Mouse (Mus musculus) heart, embryonic 16.5 days (tissue): Measurements from ENCODE around the gene Cep112. TPM values are rescaled to one million over a fixed set of nuclear protein-coding genes. Genes with fewer than 3 reads are reported as not detected.

Experiments
- ATAC-seq: fragments of 200-750 bp; cut with Nextera tagmentation; replicated peaks from 2 replicates; pipeline ENCODE4 v1.8.0; 2017; ENCODE audit warnings: moderate number of reproducible peaks; ENCODE audit not compliant: insufficient read depth, low FRiP score; ENCODE audit errors: extremely low read depth
- H3K27ac ChIP-seq: fragments of 300-500 bp; sonication (generic); 2 replicates; pipeline ENCODE4 v1.5.1; 2014; ENCODE audit warnings: mild to moderate bottlenecking, low read length, control low read depth, moderate library complexity
- H3K27me3 ChIP-seq: fragments of 300-500 bp; sonication (generic); 2 replicates; pipeline ENCODE4 v1.6.1; 2014; ENCODE audit warnings: low read length, mixed read lengths; ENCODE audit not compliant: control insufficient read depth, insufficient read depth
- H3K36me3 ChIP-seq: fragments of 300-500 bp; sonication (generic); 2 replicates; pipeline ENCODE4 v1.6.1; 2014; ENCODE audit not compliant: control insufficient read depth, insufficient read depth
- H3K4me1 ChIP-seq: fragments of 300-500 bp; sonication (generic); 2 replicates; pipeline ENCODE4 v1.6.1; 2014; ENCODE audit warnings: low read length, mixed read lengths; ENCODE audit not compliant: control insufficient read depth, insufficient read depth
- H3K4me2 ChIP-seq: fragments of 300-500 bp; sonication (generic); 2 replicates; pipeline ENCODE4 v1.6.1; 2014; ENCODE audit warnings: low read depth, mild to moderate bottlenecking, control low read depth, low read length
- H3K4me3 ChIP-seq: fragments of 300-500 bp; sonication (generic); 2 replicates; pipeline ENCODE4 v1.5.1; 2014; ENCODE audit warnings: mild to moderate bottlenecking, control low read depth, low read length
- H3K9ac ChIP-seq: fragments of 300-500 bp; sonication (generic); 2 replicates; pipeline ENCODE4 v1.6.1; 2014; ENCODE audit warnings: low read length, control low read depth
- H3K9me3 ChIP-seq: fragments of 300-500 bp; sonication (generic); replicated peaks from 2 replicates; pipeline ENCODE4 v1.6.1; 2016; ENCODE audit warnings: low read length; ENCODE audit not compliant: control insufficient read depth
- WGBS: fragments of 180-500 bp; shearing (Covaris S2); extraction: QIAGEN DNeasy Blood & Tissue Kit; methylation state at CpG from one replicate; pipeline ENCODE4 v1.1.7; 2014; 5-methylcytosine and 5-hydroxymethylcytosine counted together
- polyA plus RNA-seq: library from polyadenylated mRNA; unstranded; fragments of >200 nt; fragmentation: Nextera tagmentation; extraction: Ambion mirVana; gene quantifications from 2 replicates; pipeline ENCODE4 v1.2.1, GENCODE M21; 2015

The Cep112 gene
- polyA plus RNA-seq, 1 experiment from 2014 or later = 6.3 TPM

- H3K4me3 ChIP-seq = no peak overlapping the region
- H3K4me2 ChIP-seq = no peak overlapping the region
- no peaks in the 10 kb centered on the region for H3K27me3 ChIP-seq
- H3K9ac ChIP-seq = no peak overlapping the region
- ATAC-seq = no peak
- no peaks in the 10 kb centered on the region for H3K36me3 ChIP-seq
- no peak overlapping the region for H3K27ac ChIP-seq
- H3K4me1 ChIP-seq = no peaks in the 10 kb centered on the region
- WGBS = 58% methylated on average over 4 of the region's 4 CpGs
- H3K9me3 ChIP-seq = no peaks in the 10 kb centered on the region
Measured at GRCm38 (mm10) chr11:108828374-108829025, 403.5 kb downstream of the Cep112 start.

DNA sequence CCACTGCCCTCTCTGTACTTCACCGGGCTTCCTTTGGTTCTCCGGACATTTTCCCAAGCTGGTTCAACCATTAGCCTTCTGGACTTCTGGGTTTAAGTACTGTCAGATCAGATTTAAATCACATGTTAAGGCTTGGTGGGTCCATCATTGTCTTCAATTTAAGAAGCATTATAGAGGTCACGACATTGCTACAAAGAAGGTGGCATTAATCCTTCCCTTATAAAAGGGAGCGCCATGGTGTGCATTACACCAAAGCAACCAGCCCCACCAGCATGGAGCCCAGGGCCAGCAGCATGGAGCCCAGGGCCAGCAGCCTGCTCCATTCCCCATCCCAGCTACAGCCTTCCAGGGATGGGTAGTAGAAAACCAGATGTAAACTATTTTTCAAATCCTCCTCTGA, 411.7 kb downstream of the Cep112 start:
- Histone ChIP-seq H3K4me3 (no peak overlapping the region), H3K4me2 (no peak overlapping the region), H3K4me1 (no peaks in the 10 kb centered on the region), H3K36me3 (no peaks in the 10 kb centered on the region), H3K27me3 (no peaks in the 10 kb centered on the region), H3K9me3 (no peaks in the 10 kb centered on the region), H3K27ac (no peak overlapping the region), H3K9ac (no peak overlapping the region)
- ATAC-seq = no peak
- WGBS = 91% methylated on average over 4 of the region's 4 CpGs

DNA sequence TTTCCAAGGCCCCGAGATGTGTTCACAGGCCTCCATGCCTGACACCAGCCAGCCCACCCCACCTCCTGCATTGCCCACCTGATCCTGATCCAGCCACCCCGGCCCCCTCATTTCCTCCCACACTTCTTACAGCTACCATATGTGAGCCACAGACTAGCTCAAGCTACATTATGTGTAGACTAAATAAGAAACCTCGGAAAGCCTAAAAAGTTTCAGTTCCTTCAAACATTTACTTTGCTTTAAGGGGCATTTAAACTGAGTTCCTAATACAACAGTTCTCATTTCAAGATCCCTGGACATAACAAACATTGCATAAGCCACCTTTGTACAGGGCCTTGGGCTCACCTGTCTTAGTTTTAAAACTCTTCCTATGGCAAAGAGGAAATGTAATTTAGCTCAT, 415.2 kb downstream of the Cep112 start:
- ATAC-seq = no peak
- Histone ChIP-seq H3K36me3 (no peaks in the 10 kb centered on the region), H3K9me3 (no peaks in the 10 kb centered on the region), H3K4me1 (no peaks in the 10 kb centered on the region), H3K4me3 (no peak overlapping the region), H3K9ac (no peak overlapping the region), H3K27me3 (no peaks in the 10 kb centered on the region), H3K27ac (no peak overlapping the region), H3K4me2 (no peak overlapping the region)
- 75% methylated on average over 3 of the region's 3 CpGs for WGBS

DNA sequence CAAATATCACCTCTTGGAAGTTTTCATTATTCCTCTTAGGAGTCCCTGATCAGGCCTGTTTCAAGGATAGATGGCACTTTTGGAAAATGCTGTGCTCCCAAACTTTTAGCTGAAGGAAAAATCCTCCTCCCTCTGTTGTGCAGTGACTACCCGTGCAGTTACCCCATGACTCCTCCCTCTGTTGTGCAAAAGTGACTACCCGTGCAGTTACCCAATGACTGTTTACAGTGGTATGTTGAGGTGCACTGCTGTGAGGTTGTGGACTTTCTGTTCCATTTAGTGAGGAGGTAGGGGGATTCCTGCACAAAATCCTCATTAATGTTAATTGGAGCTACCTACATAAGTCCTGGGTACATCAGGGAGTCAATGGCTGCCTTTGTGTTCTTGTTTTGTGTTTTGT, 417.8 kb downstream of the Cep112 start:
- no peak overlapping the region for H3K4me3 ChIP-seq
- H3K9ac ChIP-seq = no peak overlapping the region
- no peaks in the 10 kb centered on the region for H3K4me1 ChIP-seq
- H3K4me2 ChIP-seq = no peak overlapping the region
- 44% methylated on average over 2 of the region's 2 CpGs for WGBS
- H3K27ac ChIP-seq = no peak overlapping the region
- no peak for ATAC-seq
- no peaks in the 10 kb centered on the region for H3K36me3 ChIP-seq
- H3K27me3 ChIP-seq = no peaks in the 10 kb centered on the region
- H3K9me3 ChIP-seq = no peaks in the 10 kb centered on the region

GRCm38 (mm10) chr11:108845971-108846370, 421.0 kb downstream of the Cep112 start:
- no peak overlapping the region for H3K4me3 ChIP-seq
- 74% methylated on average over 2 of the region's 2 CpGs for whole genome bisulfite sequencing

DNA sequence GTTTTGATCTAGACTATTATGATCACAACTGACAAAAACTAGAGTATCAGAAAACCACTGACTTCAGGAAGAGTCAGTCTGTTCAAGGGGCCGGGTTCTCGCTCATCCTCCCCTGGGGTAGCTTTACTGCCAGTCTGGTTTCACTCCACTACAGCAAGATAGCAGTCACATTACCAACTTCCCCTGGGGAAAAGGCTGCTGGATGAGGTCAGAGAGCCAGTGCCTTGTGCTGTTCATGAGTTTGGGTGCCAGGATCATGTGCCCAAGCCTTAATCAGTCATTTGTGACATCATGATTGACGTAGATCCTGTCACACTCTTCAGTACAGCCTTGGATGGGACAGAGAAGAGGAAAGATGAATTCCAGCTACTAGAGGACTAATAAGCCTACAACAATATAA, 421.5 kb downstream of the Cep112 start:
- WGBS = 79% methylated on average over 3 of the region's 3 CpGs
- Histone ChIP-seq H3K9ac (no peak overlapping the region), H3K27me3 (no peaks in the 10 kb centered on the region), H3K27ac (no peak overlapping the region), H3K36me3 (no peaks in the 10 kb centered on the region), H3K4me2 (no peak overlapping the region), H3K4me1 (no peaks in the 10 kb centered on the region), H3K4me3 (no peak overlapping the region), H3K9me3 (peaks cover 9% of the 10 kb centered on the region; the same call in 1 of the 2 replicates)
- no peak for ATAC-seq

More at GRCm38 (mm10) chr11:108845971-108846370, 421.0 kb downstream of the Cep112 start:
- Histone ChIP-seq H3K4me2 (no peak overlapping the region), H3K27me3 (no peaks in the 10 kb centered on the region), H3K9me3 (peaks cover 5% of the 10 kb centered on the region; the same call in 1 of the 2 replicates), H3K9ac (no peak overlapping the region), H3K27ac (no peak overlapping the region), H3K36me3 (no peaks in the 10 kb centered on the region), H3K4me1 (no peaks in the 10 kb centered on the region)
- no peak for ATAC-seq

DNA sequence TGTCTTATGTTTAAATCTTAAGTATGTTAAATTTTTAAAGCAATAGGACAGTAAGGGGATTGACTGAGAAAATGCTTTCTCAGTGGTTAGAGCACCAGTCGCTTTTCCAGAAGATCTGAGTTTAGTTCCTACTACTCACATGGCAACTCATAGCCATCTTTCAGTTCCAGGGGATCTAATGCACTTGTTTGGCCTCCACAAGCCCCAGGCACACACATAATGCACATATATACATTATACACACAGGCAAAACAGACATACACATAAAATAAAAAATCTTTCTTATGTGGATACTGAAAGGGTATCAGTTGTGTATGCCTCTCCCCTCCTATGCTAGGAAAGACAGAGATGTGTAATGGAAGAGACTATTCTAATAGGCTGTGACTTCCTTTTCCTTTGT, 426.8 kb downstream of the Cep112 start:
- no peaks in the 10 kb centered on the region for H3K36me3 ChIP-seq
- no peak overlapping the region for H3K27ac ChIP-seq
- no peak overlapping the region for H3K4me2 ChIP-seq
- no peak overlapping the region for H3K9ac ChIP-seq
- no peak for ATAC-seq
- H3K4me1 ChIP-seq = no peaks in the 10 kb centered on the region
- WGBS = 97% methylated on average over 1 of the region's 1 CpGs
- no peak overlapping the region for H3K4me3 ChIP-seq
- H3K27me3 ChIP-seq = no peaks in the 10 kb centered on the region
- peaks cover 9% of the 10 kb centered on the region; the same call in 1 of the 2 replicates for H3K9me3 ChIP-seq

GRCm38 (mm10) chr11:108857254-108857653, 432.3 kb downstream of the Cep112 start:
- no peaks in the 10 kb centered on the region for H3K36me3 ChIP-seq
- no peak overlapping the region for H3K27ac ChIP-seq
- WGBS = 53% methylated on average over 6 of the region's 6 CpGs
- H3K27me3 ChIP-seq = no peaks in the 10 kb centered on the region
- H3K4me2 ChIP-seq = no peak overlapping the region
- no peak for ATAC-seq
- H3K9me3 ChIP-seq = no peaks in the 10 kb centered on the region
- no peak overlapping the region for H3K4me3 ChIP-seq
- H3K4me1 ChIP-seq = no peaks in the 10 kb centered on the region
- H3K9ac ChIP-seq = no peak overlapping the region

GRCm38 (mm10) chr11:108857678-108858338, 432.8 kb downstream of the Cep112 start:
- no peak overlapping the region for H3K4me3 ChIP-seq
- H3K4me2 ChIP-seq = no peak overlapping the region
- 53% methylated on average over 7 of the region's 7 CpGs for WGBS
- no peak for ATAC-seq
- no peaks in the 10 kb centered on the region for H3K36me3 ChIP-seq
- no peak overlapping the region for H3K9ac ChIP-seq
- no peaks in the 10 kb centered on the region for H3K27me3 ChIP-seq
- H3K9me3 ChIP-seq = no peaks in the 10 kb centered on the region
- no peaks in the 10 kb centered on the region for H3K4me1 ChIP-seq
- H3K27ac ChIP-seq = no peak overlapping the region
